Mouse (Mus musculus): ENCODE results near the gene Hdhd5. TPM values are rescaled to one million over a fixed set of nuclear protein-coding genes. Genes with fewer than 3 reads are reported as not detected.
A peak's percentile ranks its signal among the peaks of the same experiment; 100 is the strongest.

Hdhd5 gene
- total and polyA plus RNA-seq, 3 experiments: 10.9 to 21.5 (median 11.4) TPM

GRCm38 (mm10) chr6:120468259-120468658 lies 62.9 kb downstream of the Hdhd5 start:
- Histone ChIP-seq H3K9ac (ENCODE audit: insufficient read depth, low read depth) (peak overlapping the region; percentile 23; the same call in 1 of the 2 replicates), H3K4me1 (ENCODE audit: control insufficient read depth in 1 of 2, insufficient read depth in 2 of 2) (peaks cover 36 to 82% of the 10 kb centered on the region in 2 experiments), H3K79me2 (replicated peaks; ENCODE audit: control insufficient read depth, extremely low read depth, insufficient read depth, poor library complexity, severe bottlenecking) (peaks cover 65% of the 10 kb centered on the region), H3K27me3 (replicated peaks) (no peaks in the 10 kb centered on the region), H3K4me2 (ENCODE audit: insufficient read depth, low read depth, poor library complexity, severe bottlenecking) (0 out of 2 replicates have a peak overlapping the region, but pooled peaks have one; percentile 5), H3K9me3 (replicated peaks; ENCODE audit: low read length) (no peaks in the 10 kb centered on the region), H3K27ac (ENCODE audit: insufficient read depth, low read depth) (0 out of 2 replicates have a peak overlapping the region, but pooled peaks have one; percentile 20), H3K36me3 (replicated peaks in 1 of 2; ENCODE audit: control insufficient read depth in 1 of 2, insufficient read depth in 1 of 2, low read length in 1 of 2) (peaks cover 2 to 8% of the 10 kb centered on the region in 2 experiments), H3K4me3 (replicated peaks in 1 of 3; ENCODE audit: low read depth in 2 of 3, low read length in 2 of 3, poor library complexity in 1 of 3) (no peak overlapping the region)
- no peak for DNase-seq (ENCODE audit: extremely low read depth)
- dilution Hi-C loops (cut with MboI; ENCODE audit: extremely low pct_ligation_motif_present, extremely low pct_unique_long_range_greater_than_20kb, low sequenced_read_pairs): no loop called here
- in situ Hi-C loops (cut with MboI; ENCODE audit: low pct_ligation_motif_present, low pct_unique_long_range_greater_than_20kb, low sequenced_read_pairs): no loop called here
- TF ChIP-seq NELFE (IDR thresholded peaks at IDR 0.05; ENCODE audit: low read depth, low read length): no peak
- no peak for TF ChIP-seq USF1 (IDR thresholded peaks at IDR 0.05; ENCODE audit: low read depth, low read length)
- no peak for TF ChIP-seq ZNF384 (IDR thresholded peaks at IDR 0.05; ENCODE audit: low read depth, low read length)
- TF ChIP-seq RCOR1 (conservative IDR thresholded peaks at IDR 0.05; ENCODE audit: low read depth, low read length): no peak
- no peak for TF ChIP-seq MEF2A (IDR thresholded peaks at IDR 0.05; ENCODE audit: borderline replicate concordance, low read depth, low read length)
- TF ChIP-seq GABPA (IDR thresholded peaks at IDR 0.05; ENCODE audit: insufficient replicate concordance, low read depth, low read length): no peak
- TF ChIP-seq MAX (IDR thresholded peaks at IDR 0.05; ENCODE audit: low read length): no peak
- no peak for TF ChIP-seq TCF12 (IDR thresholded peaks at IDR 0.05; ENCODE audit: low read depth, low read length)
- no peak for TF ChIP-seq BHLHE40 (IDR thresholded peaks at IDR 0.05; ENCODE audit: low read depth, low read length)

DNA sequence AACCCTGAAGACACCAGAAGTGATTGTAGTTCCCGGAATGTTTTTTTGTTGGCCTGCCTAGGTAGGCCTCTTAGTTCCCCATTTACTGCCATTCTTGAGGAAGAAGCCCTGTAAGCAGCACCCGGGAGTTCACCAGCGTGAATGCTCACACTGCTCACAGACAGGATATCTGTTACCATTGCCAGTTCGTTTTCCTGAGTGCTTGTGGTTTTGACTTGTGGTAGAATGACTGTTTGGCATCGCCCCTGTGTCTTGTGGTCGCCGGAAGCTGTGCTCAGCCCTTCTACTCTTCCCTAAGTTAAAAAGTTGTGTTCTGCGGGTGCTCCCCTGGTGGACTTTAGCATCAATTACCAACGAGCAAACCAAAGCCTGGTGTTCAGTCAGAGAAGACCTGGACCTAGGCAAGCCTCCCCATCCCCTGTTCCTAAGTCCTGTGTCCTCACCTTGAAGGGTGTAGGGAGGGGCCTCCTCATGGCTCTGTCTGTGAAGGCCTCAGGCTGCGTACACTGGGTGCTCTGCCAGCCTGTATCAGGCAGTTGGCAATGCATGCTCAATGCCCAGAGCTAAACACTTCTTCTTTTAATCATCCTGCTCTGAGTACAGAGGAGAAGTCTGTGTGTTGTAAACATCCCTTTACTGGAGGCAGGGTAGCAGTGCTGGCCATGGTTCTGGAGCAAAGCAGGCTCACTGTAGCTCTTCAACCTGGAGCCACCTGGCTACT lies 64.3 kb downstream of the Hdhd5 start:
- dilution Hi-C loops (cut with MboI; ENCODE audit: extremely low pct_ligation_motif_present, extremely low pct_unique_long_range_greater_than_20kb, low sequenced_read_pairs) (no loop called here), in situ Hi-C loops (cut with MboI; ENCODE audit: low pct_ligation_motif_present, low pct_unique_long_range_greater_than_20kb, low sequenced_read_pairs) (no loop called here)
- Histone ChIP-seq H3K27ac (ENCODE audit: insufficient read depth, low read depth) (peak overlapping the region; percentile 80), H3K4me3 (replicated peaks in 1 of 3; ENCODE audit: low read depth in 2 of 3, low read length in 2 of 3, poor library complexity in 1 of 3) (peak overlapping the region in 1 of 3 experiments; percentile 20), H3K36me3 (replicated peaks in 1 of 2; ENCODE audit: control insufficient read depth in 1 of 2, insufficient read depth in 1 of 2, low read length in 1 of 2) (peaks cover 2 to 5% of the 10 kb centered on the region in 2 experiments), H3K4me1 (ENCODE audit: control insufficient read depth in 1 of 2, insufficient read depth in 2 of 2) (peaks cover 27 to 70% of the 10 kb centered on the region in 2 experiments), H3K9ac (ENCODE audit: insufficient read depth, low read depth) (peak overlapping the region; percentile 5; the same call in 1 of the 2 replicates), H3K4me2 (ENCODE audit: insufficient read depth, low read depth, poor library complexity, severe bottlenecking) (peak overlapping the region; percentile 27), H3K27me3 (replicated peaks) (no peaks in the 10 kb centered on the region), H3K79me2 (replicated peaks; ENCODE audit: control insufficient read depth, extremely low read depth, insufficient read depth, poor library complexity, severe bottlenecking) (peaks cover 59% of the 10 kb centered on the region), H3K9me3 (replicated peaks; ENCODE audit: low read length) (no peaks in the 10 kb centered on the region)
- TF ChIP-seq CTCF (conservative IDR thresholded peaks at IDR 0.05 in 1 of 2, IDR thresholded peaks at IDR 0.05 in 1 of 2; ENCODE audit: low read depth in 2 of 2, low read length in 2 of 2) (peak in 1 of 2 experiments; percentile 41; a peak in 2 of 4 replicates), NRF1 (IDR thresholded peaks at IDR 0.05; ENCODE audit: low read depth, low read length) (no peak), SIN3A (IDR thresholded peaks at IDR 0.05; ENCODE audit: low read length) (peak; percentile 65; the same call in 1 of the 2 replicates), MXI1 (IDR thresholded peaks at IDR 0.05; ENCODE audit: low read depth, low read length) (peak; percentile 36; the same call in 1 of the 2 replicates), ZNF384 (IDR thresholded peaks at IDR 0.05; ENCODE audit: low read depth, low read length) (peak; percentile 38), BHLHE40 (IDR thresholded peaks at IDR 0.05; ENCODE audit: low read depth, low read length) (peak; percentile 42; the same call in 1 of the 2 replicates), TBP (conservative IDR thresholded peaks at IDR 0.05; ENCODE audit: low read depth, low read length) (0 out of 2 replicates have a peak, but pooled peaks have one; percentile 38), IRF4 (IDR thresholded peaks at IDR 0.05; ENCODE audit: low read depth, low read length) (peak; percentile 65), HCFC1 (IDR thresholded peaks at IDR 0.05; ENCODE audit: low read depth, low read length) (peak; percentile 26; the same call in 1 of the 2 replicates), POLR2A (IDR thresholded peaks at IDR 0.05; ENCODE audit: low read depth, low read length) (no peak), MYC (IDR thresholded peaks at IDR 0.05; ENCODE audit: low read depth, low read length) (peak; percentile 58; the same call in 1 of the 2 replicates), JUND (conservative IDR thresholded peaks at IDR 0.05; ENCODE audit: low read depth, low read length) (no peak), ETS1 (conservative IDR thresholded peaks at IDR 0.05; ENCODE audit: low read depth, low read length) (peak; percentile 51; the same call in 1 of the 2 replicates), MEF2A (IDR thresholded peaks at IDR 0.05; ENCODE audit: borderline replicate concordance, low read depth, low read length) (0 out of 2 replicates have a peak, but pooled peaks have one; percentile 21), ELF1 (IDR thresholded peaks at IDR 0.05; ENCODE audit: low read depth, low read length) (peak; percentile 21; the same call in 1 of the 2 replicates), EP300 (IDR thresholded peaks at IDR 0.05; ENCODE audit: low read length) (peak; percentile 73), NELFE (IDR thresholded peaks at IDR 0.05; ENCODE audit: low read depth, low read length) (no peak), CHD2 (IDR thresholded peaks at IDR 0.05; ENCODE audit: low read length) (no peak)
- peak; percentile 85 for DNase-seq (ENCODE audit: extremely low read depth)

Measured in CH12.LX (cell line).